Mouse (Mus musculus): Measurements from ENCODE around the gene Map3k7cl. TPM values are rescaled to one million over a fixed set of nuclear protein-coding genes. Genes with fewer than 3 reads are reported as not detected.
A peak's percentile ranks its signal among the peaks of the same experiment; 100 is the strongest.

The Map3k7cl gene
- polyA plus RNA-seq, 2 experiments = 1.4 to 5.8 TPM

- no peak overlapping the region for H3K4me3 ChIP-seq (replicated peaks; ENCODE audit: low read length)
- DNase-seq (ENCODE audit: low spot score) (peak; percentile 42), ATAC-seq (ENCODE audit: low FRiP score, low read depth) (peak; percentile 57; the same call in 1 of the 2 replicates)
- H3K27ac ChIP-seq (replicated peaks; ENCODE audit: low read depth, low read length) = no peak overlapping the region; the same call in 1 of the 2 replicates
- no peak for TF ChIP-seq POLR2A (IDR thresholded peaks at IDR 0.05; ENCODE audit: borderline replicate concordance, extremely low read depth, insufficient read depth, insufficient read length)
- H3K27me3 ChIP-seq (ENCODE audit: control insufficient read depth, insufficient read depth, low read length) = no peaks in the 10 kb centered on the region
- H3K9me3 ChIP-seq (ENCODE audit: control insufficient read depth, low read length) = no peaks in the 10 kb centered on the region
- H3K36me3 ChIP-seq (ENCODE audit: control insufficient read depth, insufficient read depth, low read length) = no peaks in the 10 kb centered on the region
- no peaks in the 10 kb centered on the region for H3K4me1 ChIP-seq (ENCODE audit: control insufficient read depth, insufficient read depth, low read length)
- no peak overlapping the region for H3K4me2 ChIP-seq (replicated peaks; ENCODE audit: low read depth, low read length, severe bottlenecking)
- 64% methylated on average over 13 of the region's 13 CpGs for WGBS
- H3K9ac ChIP-seq (ENCODE audit: low read depth, low read length, severe bottlenecking) = no peak overlapping the region
Observed at GRCm38 (mm10) chr16:87567572-87567971, 14.4 kb downstream of the Map3k7cl start.

- no peaks in the 10 kb centered on the region for H3K36me3 ChIP-seq (ENCODE audit: control insufficient read depth, insufficient read depth, low read length)
- no peak overlapping the region for H3K9ac ChIP-seq (ENCODE audit: low read depth, low read length, severe bottlenecking)
- H3K4me3 ChIP-seq (replicated peaks; ENCODE audit: low read length) = no peak overlapping the region
- DNase-seq (ENCODE audit: low spot score) = no peak
- no peak for TF ChIP-seq POLR2A (IDR thresholded peaks at IDR 0.05; ENCODE audit: borderline replicate concordance, extremely low read depth, insufficient read depth, insufficient read length)
- ATAC-seq (ENCODE audit: low FRiP score, low read depth) = no peak
- H3K9me3 ChIP-seq (ENCODE audit: control insufficient read depth, low read length) = no peaks in the 10 kb centered on the region
- H3K4me2 ChIP-seq (replicated peaks; ENCODE audit: low read depth, low read length, severe bottlenecking) = 0 out of 2 replicates have a peak overlapping the region, but pooled peaks have one; percentile 9
- no peaks in the 10 kb centered on the region for H3K27me3 ChIP-seq (ENCODE audit: control insufficient read depth, insufficient read depth, low read length)
- H3K27ac ChIP-seq (replicated peaks; ENCODE audit: low read depth, low read length) = no peak overlapping the region; the same call in 1 of the 2 replicates
- 87% methylated on average over 7 of the region's 7 CpGs for WGBS
- no peaks in the 10 kb centered on the region for H3K4me1 ChIP-seq (ENCODE audit: control insufficient read depth, insufficient read depth, low read length)
Observed at GRCm38 (mm10) chr16:87568241-87568640, 15.1 kb downstream of the Map3k7cl start.

GRCm38 (mm10) chr16:87569576-87570105 is 16.5 kb downstream of the Map3k7cl start:
- no peak overlapping the region for H3K4me2 ChIP-seq (replicated peaks; ENCODE audit: low read depth, low read length, severe bottlenecking)
- no peak for TF ChIP-seq POLR2A (IDR thresholded peaks at IDR 0.05; ENCODE audit: borderline replicate concordance, extremely low read depth, insufficient read depth, insufficient read length)
- H3K36me3 ChIP-seq (ENCODE audit: control insufficient read depth, insufficient read depth, low read length) = no peaks in the 10 kb centered on the region
- H3K9ac ChIP-seq (ENCODE audit: low read depth, low read length, severe bottlenecking) = no peak overlapping the region
- no peak overlapping the region for H3K27ac ChIP-seq (replicated peaks; ENCODE audit: low read depth, low read length)
- ATAC-seq (ENCODE audit: low FRiP score, low read depth) (no peak), DNase-seq (ENCODE audit: low spot score) (no peak)
- H3K4me3 ChIP-seq (replicated peaks; ENCODE audit: low read length) = no peak overlapping the region
- no peaks in the 10 kb centered on the region for H3K4me1 ChIP-seq (ENCODE audit: control insufficient read depth, insufficient read depth, low read length)
- 82% methylated on average over 7 of the region's 7 CpGs for WGBS
- H3K27me3 ChIP-seq (ENCODE audit: control insufficient read depth, insufficient read depth, low read length) = no peaks in the 10 kb centered on the region
- H3K9me3 ChIP-seq (ENCODE audit: control insufficient read depth, low read length) = no peaks in the 10 kb centered on the region

- H3K4me3 ChIP-seq (replicated peaks; ENCODE audit: low read length) = no peak overlapping the region
- H3K27me3 ChIP-seq (ENCODE audit: control insufficient read depth, insufficient read depth, low read length) = no peaks in the 10 kb centered on the region
- DNase-seq (ENCODE audit: low spot score) (no peak), ATAC-seq (ENCODE audit: low FRiP score, low read depth) (no peak)
- WGBS = 66% methylated on average over 7 of the region's 7 CpGs
- H3K36me3 ChIP-seq (ENCODE audit: control insufficient read depth, insufficient read depth, low read length) = no peaks in the 10 kb centered on the region
- no peak for TF ChIP-seq POLR2A (IDR thresholded peaks at IDR 0.05; ENCODE audit: borderline replicate concordance, extremely low read depth, insufficient read depth, insufficient read length)
- no peaks in the 10 kb centered on the region for H3K4me1 ChIP-seq (ENCODE audit: control insufficient read depth, insufficient read depth, low read length)
- no peaks in the 10 kb centered on the region for H3K9me3 ChIP-seq (ENCODE audit: control insufficient read depth, low read length)
- no peak overlapping the region for H3K4me2 ChIP-seq (replicated peaks; ENCODE audit: low read depth, low read length, severe bottlenecking)
- H3K9ac ChIP-seq (ENCODE audit: low read depth, low read length, severe bottlenecking) = no peak overlapping the region
- H3K27ac ChIP-seq (replicated peaks; ENCODE audit: low read depth, low read length) = no peak overlapping the region
Observed at GRCm38 (mm10) chr16:87570334-87570733, 17.2 kb downstream of the Map3k7cl start.

- no peaks in the 10 kb centered on the region for H3K27me3 ChIP-seq (ENCODE audit: control insufficient read depth, insufficient read depth, low read length)
- H3K36me3 ChIP-seq (ENCODE audit: control insufficient read depth, insufficient read depth, low read length) = no peaks in the 10 kb centered on the region
- H3K4me2 ChIP-seq (replicated peaks; ENCODE audit: low read depth, low read length, severe bottlenecking) = no peak overlapping the region
- no peaks in the 10 kb centered on the region for H3K9me3 ChIP-seq (ENCODE audit: control insufficient read depth, low read length)
- no peak for TF ChIP-seq POLR2A (IDR thresholded peaks at IDR 0.05; ENCODE audit: borderline replicate concordance, extremely low read depth, insufficient read depth, insufficient read length)
- DNase-seq (ENCODE audit: low spot score) (no peak), ATAC-seq (ENCODE audit: low FRiP score, low read depth) (no peak)
- no peaks in the 10 kb centered on the region for H3K4me1 ChIP-seq (ENCODE audit: control insufficient read depth, insufficient read depth, low read length)
- no peak overlapping the region for H3K9ac ChIP-seq (ENCODE audit: low read depth, low read length, severe bottlenecking)
- no peak overlapping the region for H3K27ac ChIP-seq (replicated peaks; ENCODE audit: low read depth, low read length)
- H3K4me3 ChIP-seq (replicated peaks; ENCODE audit: low read length) = no peak overlapping the region
- WGBS = 55% methylated on average over 5 of the region's 5 CpGs
Observed at GRCm38 (mm10) chr16:87573409-87573808, 20.3 kb downstream of the Map3k7cl start.
